Mouse (Mus musculus) midbrain, embryonic 12.5 days (tissue): ENCODE results near the gene Psmc2. TPM values are rescaled to one million over a fixed set of nuclear protein-coding genes. Genes with fewer than 3 reads are reported as not detected.

Source experiments
- ATAC-seq: fragments of 200-750 bp; cut with Nextera tagmentation; 2 replicates; pipeline ENCODE4 v1.8.0; 2017; ENCODE audit warnings: low read depth, moderate TSS enrichment, moderate library complexity; ENCODE audit not compliant: low FRiP score
- H3K27ac ChIP-seq: fragments of 300-500 bp; sonication (generic); replicated peaks from 2 replicates; pipeline ENCODE4 v1.5.1; 2016; ENCODE audit warnings: mild to moderate bottlenecking
- H3K27me3 ChIP-seq: fragments of 300-500 bp; sonication (generic); 2 replicates; pipeline ENCODE4 v1.6.1; 2016; ENCODE audit warnings: mild to moderate bottlenecking
- H3K36me3 ChIP-seq: fragments of 300-500 bp; sonication (generic); 2 replicates; pipeline ENCODE4 v1.6.1; 2016
- H3K4me1 ChIP-seq: fragments of 300-500 bp; sonication (generic); 2 replicates; pipeline ENCODE4 v1.6.1; 2016
- H3K4me2 ChIP-seq: fragments of 300-500 bp; sonication (generic); replicated peaks from 2 replicates; pipeline ENCODE4 v1.6.1; 2016; ENCODE audit warnings: mild to moderate bottlenecking, moderate library complexity
- H3K4me3 ChIP-seq: fragments of 300-500 bp; sonication (generic); 2 replicates; pipeline ENCODE4 v1.5.1; 2016; ENCODE audit warnings: mild to moderate bottlenecking
- H3K9ac ChIP-seq: fragments of 300-500 bp; sonication (generic); replicated peaks from 2 replicates; pipeline ENCODE4 v1.6.1; 2016; ENCODE audit warnings: mild to moderate bottlenecking, moderate library complexity
- H3K9me3 ChIP-seq: fragments of 300-500 bp; sonication (generic); 2 replicates; pipeline ENCODE4 v1.6.1; 2016; ENCODE audit warnings: mild to moderate bottlenecking
- WGBS: fragments of 180-500 bp; shearing (Covaris S2); methylation state at CpG from one replicate; pipeline ENCODE4 v1.1.7; 2016; 5-methylcytosine and 5-hydroxymethylcytosine counted together
- polyA plus RNA-seq: library from polyadenylated mRNA; unstranded; fragments of >200 nt; fragmentation: Nextera tagmentation; extraction: Ambion mirVana; gene quantifications from 2 replicates; pipeline ENCODE4 v1.2.1, GENCODE M21; 2016

Gene Psmc2
- polyA plus RNA-seq, 1 experiment from 2014 or later: 214 TPM

GRCm38 (mm10) chr5:21813994-21814393, 28.9 kb downstream of the Psmc2 start:
- ATAC-seq: no peak
- 38% methylated on average over 1 of the region's 1 CpGs for WGBS

GRCm38 (mm10) chr5:21826370-21826769, 41.3 kb downstream of the Psmc2 start:
- peak; percentile 16; the same call in 1 of the 2 replicates for ATAC-seq
- 18% methylated on average over 7 of the region's 7 CpGs for WGBS

More at GRCm38 (mm10) chr5:21813994-21814393, 28.9 kb downstream of the Psmc2 start:
- no peaks in the 10 kb centered on the region for H3K4me1 ChIP-seq
- no peaks in the 10 kb centered on the region for H3K9me3 ChIP-seq
- no peak overlapping the region for H3K27ac ChIP-seq
- no peak overlapping the region for H3K9ac ChIP-seq
- no peak overlapping the region for H3K4me3 ChIP-seq
- no peak overlapping the region for H3K4me2 ChIP-seq
- no peaks in the 10 kb centered on the region for H3K36me3 ChIP-seq
- no peaks in the 10 kb centered on the region for H3K27me3 ChIP-seq

GRCm38 (mm10) chr5:21827643-21828042, 42.6 kb downstream of the Psmc2 start:
- H3K4me1 ChIP-seq: peaks cover 6% of the 10 kb centered on the region
- no peaks in the 10 kb centered on the region for H3K36me3 ChIP-seq
- no peak overlapping the region for H3K4me3 ChIP-seq
- 26% methylated on average over 6 of the region's 6 CpGs for WGBS
- H3K9ac ChIP-seq: no peak overlapping the region
- ATAC-seq: no peak
- H3K27ac ChIP-seq: no peak overlapping the region
- H3K27me3 ChIP-seq: no peaks in the 10 kb centered on the region
- H3K9me3 ChIP-seq: no peaks in the 10 kb centered on the region
- no peak overlapping the region for H3K4me2 ChIP-seq

More at GRCm38 (mm10) chr5:21826370-21826769, 41.3 kb downstream of the Psmc2 start:
- H3K9me3 ChIP-seq: no peaks in the 10 kb centered on the region
- no peak overlapping the region for H3K4me2 ChIP-seq
- no peak overlapping the region for H3K4me3 ChIP-seq
- H3K4me1 ChIP-seq: peaks cover 6% of the 10 kb centered on the region
- no peak overlapping the region for H3K9ac ChIP-seq
- H3K27me3 ChIP-seq: no peaks in the 10 kb centered on the region
- no peak overlapping the region for H3K27ac ChIP-seq
- H3K36me3 ChIP-seq: no peaks in the 10 kb centered on the region

- peaks cover 6% of the 10 kb centered on the region for H3K4me1 ChIP-seq
- H3K4me3 ChIP-seq: no peak overlapping the region
- no peaks in the 10 kb centered on the region for H3K36me3 ChIP-seq
- no peak overlapping the region for H3K4me2 ChIP-seq
- 77% methylated on average over 4 of the region's 4 CpGs for WGBS
- H3K9ac ChIP-seq: no peak overlapping the region
- no peaks in the 10 kb centered on the region for H3K9me3 ChIP-seq
- no peak for ATAC-seq
- H3K27ac ChIP-seq: no peak overlapping the region
- no peaks in the 10 kb centered on the region for H3K27me3 ChIP-seq
Observed at GRCm38 (mm10) chr5:21828855-21829254, 43.8 kb downstream of the Psmc2 start.

- H3K27me3 ChIP-seq: no peaks in the 10 kb centered on the region
- peaks cover 1% of the 10 kb centered on the region; the same call in 1 of the 2 replicates for H3K4me1 ChIP-seq
- no peak overlapping the region for H3K9ac ChIP-seq
- no peaks in the 10 kb centered on the region for H3K9me3 ChIP-seq
- no peak overlapping the region for H3K4me3 ChIP-seq
- H3K4me2 ChIP-seq: no peak overlapping the region
- H3K27ac ChIP-seq: no peak overlapping the region
- no peak for ATAC-seq
- H3K36me3 ChIP-seq: no peaks in the 10 kb centered on the region
- 85% methylated on average over 3 of the region's 3 CpGs for WGBS
Observed at GRCm38 (mm10) chr5:21831761-21832160, 46.7 kb downstream of the Psmc2 start.

GRCm38 (mm10) chr5:21844676-21845075, 59.6 kb downstream of the Psmc2 start:
- Histone ChIP-seq H3K27me3 (no peaks in the 10 kb centered on the region), H3K4me2 (no peak overlapping the region), H3K27ac (no peak overlapping the region), H3K36me3 (no peaks in the 10 kb centered on the region), H3K9ac (no peak overlapping the region), H3K9me3 (no peaks in the 10 kb centered on the region), H3K4me3 (no peak overlapping the region), H3K4me1 (no peaks in the 10 kb centered on the region)
- ATAC-seq: no peak
- 79% methylated on average over 4 of the region's 4 CpGs for WGBS

GRCm38 (mm10) chr5:21846616-21847290, 61.7 kb downstream of the Psmc2 start:
- WGBS: 88% methylated on average over 20 of the region's 20 CpGs
- no peak for ATAC-seq
- no peak overlapping the region for H3K27ac ChIP-seq

GRCm38 (mm10) chr5:21847438-21847837, 62.4 kb downstream of the Psmc2 start:
- no peaks in the 10 kb centered on the region for H3K36me3 ChIP-seq
- H3K9me3 ChIP-seq: no peaks in the 10 kb centered on the region
- H3K9ac ChIP-seq: no peak overlapping the region
- WGBS: 88% methylated on average over 6 of the region's 6 CpGs
- H3K4me1 ChIP-seq: no peaks in the 10 kb centered on the region
- no peak for ATAC-seq
- H3K4me3 ChIP-seq: no peak overlapping the region
- H3K27ac ChIP-seq: no peak overlapping the region
- H3K4me2 ChIP-seq: no peak overlapping the region
- no peaks in the 10 kb centered on the region for H3K27me3 ChIP-seq

More at GRCm38 (mm10) chr5:21846616-21847290, 61.7 kb downstream of the Psmc2 start:
- H3K9ac ChIP-seq: no peak overlapping the region
- H3K4me2 ChIP-seq: no peak overlapping the region
- no peaks in the 10 kb centered on the region for H3K36me3 ChIP-seq
- no peaks in the 10 kb centered on the region for H3K9me3 ChIP-seq
- no peak overlapping the region for H3K4me3 ChIP-seq
- H3K27me3 ChIP-seq: no peaks in the 10 kb centered on the region
- H3K4me1 ChIP-seq: no peaks in the 10 kb centered on the region

- no peaks in the 10 kb centered on the region for H3K36me3 ChIP-seq
- 0 out of 2 replicates have a peak, but pooled peaks have one; percentile 44 for ATAC-seq
- WGBS: 59% methylated on average over 10 of the region's 10 CpGs
- no peaks in the 10 kb centered on the region for H3K4me1 ChIP-seq
- no peak overlapping the region for H3K4me3 ChIP-seq
- no peak overlapping the region for H3K27ac ChIP-seq
- no peaks in the 10 kb centered on the region for H3K9me3 ChIP-seq
- H3K27me3 ChIP-seq: no peaks in the 10 kb centered on the region
- H3K4me2 ChIP-seq: no peak overlapping the region
- no peak overlapping the region for H3K9ac ChIP-seq
Observed at GRCm38 (mm10) chr5:21851679-21852340, 66.7 kb downstream of the Psmc2 start.

Other genes with a start within 250 kb of the Psmc2 start
- 19.3 and 28.5 TPM in 2 replicates for gene Lrrc17, start 241.7 kb upstream of the Psmc2 start, polyA plus RNA-seq
- gene Fbxl13, start 139.6 kb upstream of the Psmc2 start, polyA plus RNA-seq: 0.21 and 0.40 TPM in 2 replicates
- gene Armc10, start 139.5 kb upstream of the Psmc2 start, polyA plus RNA-seq: 79.1 and 81.3 TPM in 2 replicates
- 10.2 and 10.9 TPM in 2 replicates for gene Napepld, start 83.9 kb upstream of the Psmc2 start, polyA plus RNA-seq
- 90.8 and 97.2 TPM in 2 replicates for gene Pmpcb, start 48.1 kb upstream of the Psmc2 start, polyA plus RNA-seq
- 88.8 and 89.7 TPM in 2 replicates for gene Dnajc2, start within 50 bp of the Psmc2 start, polyA plus RNA-seq
- 0.11 and 0.22 TPM in 2 replicates for gene Slc26a5, start 80.3 kb downstream of the Psmc2 start, polyA plus RNA-seq